In the genomic region with DNA sequence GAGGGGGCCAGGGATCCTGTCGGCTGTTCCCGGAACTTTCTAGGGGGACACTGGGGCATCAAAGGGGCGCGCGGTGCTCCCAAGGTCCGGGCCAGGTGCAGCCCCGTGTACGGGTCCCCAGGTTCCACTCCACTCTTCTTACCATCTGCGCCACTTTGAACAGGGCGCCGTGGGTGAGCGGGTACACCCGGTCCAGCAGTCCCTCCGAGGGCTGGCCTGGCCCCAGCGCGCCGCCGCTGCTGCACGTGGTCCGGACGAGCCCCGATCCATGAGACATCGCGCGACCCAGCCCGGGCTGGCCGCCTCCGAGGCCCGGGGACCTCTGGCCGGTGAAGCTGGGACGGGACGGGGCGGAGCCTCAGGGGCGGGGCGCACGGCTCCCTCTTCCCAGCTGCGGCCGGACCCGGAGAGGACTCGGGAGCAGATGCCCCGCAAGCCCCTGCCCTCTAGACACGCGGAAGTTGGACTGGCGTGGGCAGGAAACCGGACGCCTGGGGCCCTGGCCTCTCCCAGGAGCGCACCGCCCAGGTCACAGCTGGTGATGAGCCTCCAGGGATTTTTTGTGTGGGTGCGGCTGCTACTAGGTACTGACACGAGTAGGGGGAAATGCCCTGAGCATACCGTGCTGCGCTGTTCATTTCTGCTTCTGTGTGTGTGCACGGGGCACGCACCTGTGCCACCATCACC, we compare ENCODE assay signal across 8 mouse cellular contexts. TPM values are rescaled to one million over a fixed set of nuclear protein-coding genes. Genes with fewer than 3 reads are reported as not detected.
DNase-seq lines count a peak whose midpoint lies in the region; ATAC-seq lines count a peak whose summit lies in the region.

A gene (minus strand): TSS at position 331 of the 687 bp plus-strand sequence.

- no peak for DNase-seq in cerebellum, postnatal 4 days (ENCODE audit: low spot score in 2 of 2)
- peak; percentile 12 for DNase-seq in c-Kit-positive CD71-positive TER-119-positive erythroid progenitor cells, embryonic 14.5 days (ENCODE audit: low spot score)
- DNase-seq in gastrocnemius, adult 8-10 months (ENCODE audit: low spot score in 2 of 2), result peak; percentile 53 to 64
- DNase-seq in liver, embryonic 11.5 days (ENCODE audit: low spot score), result peak; percentile 81

- 2% methylated on average over 54 of the region's 54 CpGs for WGBS in hindbrain, embryonic 15.5 days
- under 1% methylated on average over 50 of the region's 54 CpGs for WGBS in liver, embryonic 11.5 days
- WGBS in stomach, embryonic 14.5 days, result under 1% methylated on average over 52 of the region's 54 CpGs

- no peaks in the 10 kb centered on the region for H3K36me3 ChIP-seq in hindbrain, embryonic 15.5 days
- H3K36me3 ChIP-seq in liver, embryonic 11.5 days (ENCODE audit: control insufficient read depth, insufficient read depth, low read length), result no peaks in the 10 kb centered on the region
- H3K36me3 ChIP-seq in stomach, embryonic 14.5 days (ENCODE audit: control insufficient read depth, insufficient read depth, low read length), result no peaks in the 10 kb centered on the region

- peaks cover 22% of the 10 kb centered on the region for H3K4me1 ChIP-seq in hindbrain, embryonic 15.5 days (replicated peaks)
- peaks cover 21% of the 10 kb centered on the region for H3K4me1 ChIP-seq in liver, embryonic 11.5 days (replicated peaks; ENCODE audit: control insufficient read depth, insufficient read depth, low read length)
- peaks cover 13% of the 10 kb centered on the region; the same call in 1 of the 2 replicates for H3K4me1 ChIP-seq in stomach, embryonic 14.5 days (ENCODE audit: control insufficient read depth, insufficient read depth, low read length)

- peak within 1 kb of the TSS; percentile 43 for H3K4me3 ChIP-seq in hindbrain, embryonic 15.5 days
- H3K4me3 ChIP-seq in liver, embryonic 11.5 days (ENCODE audit: low read depth, low read length), result peak within 1 kb of the TSS; percentile 71
- peak within 1 kb of the TSS; percentile 62 for H3K4me3 ChIP-seq in stomach, embryonic 14.5 days (ENCODE audit: low read depth, low read length)

- H3K4me2 ChIP-seq in hindbrain, embryonic 15.5 days, result peak within 1 kb of the TSS; percentile 78
- H3K4me2 ChIP-seq in liver, embryonic 11.5 days, result peak within 1 kb of the TSS; percentile 98
- H3K4me2 ChIP-seq in stomach, embryonic 14.5 days (replicated peaks; ENCODE audit: low read depth, low read length), result peak within 1 kb of the TSS; percentile 89

- peak within 1 kb of the TSS; percentile 36 for H3K9ac ChIP-seq in hindbrain, embryonic 15.5 days
- peak within 1 kb of the TSS; percentile 75 for H3K9ac ChIP-seq in liver, embryonic 11.5 days (ENCODE audit: low read depth, low read length)
- peak within 1 kb of the TSS; percentile 79 for H3K9ac ChIP-seq in stomach, embryonic 14.5 days (replicated peaks; ENCODE audit: low read depth, low read length)

- H3K9me3 ChIP-seq in hindbrain, embryonic 15.5 days, result no peaks in the 10 kb centered on the region
- H3K9me3 ChIP-seq in liver, embryonic 11.5 days (ENCODE audit: control insufficient read depth, low read length), result no peaks in the 10 kb centered on the region
- no peaks in the 10 kb centered on the region for H3K9me3 ChIP-seq in stomach, embryonic 14.5 days (ENCODE audit: control insufficient read depth, low read depth, low read length)

- H3K27me3 ChIP-seq in hindbrain, embryonic 15.5 days, result peaks cover 8% of the 10 kb centered on the region; the same call in 1 of the 2 replicates
- no peaks in the 10 kb centered on the region for H3K27me3 ChIP-seq in liver, embryonic 11.5 days (replicated peaks; ENCODE audit: control insufficient read depth, insufficient read depth, low read length)
- H3K27me3 ChIP-seq in stomach, embryonic 14.5 days (ENCODE audit: control insufficient read depth, insufficient read depth, low read length), result no peaks in the 10 kb centered on the region

- ATAC-seq in cerebellum, adult (ENCODE audit: insufficient number of reproducible peaks, low FRiP score, low TSS enrichment), result peak; percentile 62
- peak; percentile 62; the same call in 1 of the 2 replicates for ATAC-seq in hindbrain, embryonic 15.5 days (ENCODE audit: low FRiP score, low read depth)
- ATAC-seq in liver, embryonic 11.5 days (replicated peaks; ENCODE audit: low FRiP score), result peak; percentile 77
- ATAC-seq in monocyte, adult 5-6 weeks (replicated peaks; ENCODE audit: insufficient number of reproducible peaks, low FRiP score, low TSS enrichment, poor library complexity, severe bottlenecking), result peak; percentile 47
- peak; percentile 83 for ATAC-seq in stomach, embryonic 14.5 days (ENCODE audit: insufficient number of reproducible peaks, insufficient read depth, low FRiP score, low read depth)

- H3K27ac ChIP-seq in hindbrain, embryonic 15.5 days (replicated peaks), result no peak within 1 kb of the TSS
- peak within 1 kb of the TSS; percentile 81 for H3K27ac ChIP-seq in liver, embryonic 11.5 days (ENCODE audit: low read depth, low read length)
- H3K27ac ChIP-seq in stomach, embryonic 14.5 days (ENCODE audit: low read length), result peak within 1 kb of the TSS; percentile 81

RNA-seq across cellular contexts. Expression of the gene that starts here (rescaled TPM):
- total RNA-seq in gastrocnemius, adult 8-10 months (2022), result 1 to 10 TPM; 4.6 to 6.3 (median 5.3) TPM
- polyA plus RNA-seq in hindbrain, embryonic 15.5 days (2015; fragmentation: Nextera tagmentation; extraction: Ambion mirVana), result 11.5 and 16.8 TPM in 2 replicates
- 93.7 and 99.4 TPM in 2 replicates for polyA plus RNA-seq in liver, embryonic 11.5 days (2014; fragmentation: Nextera tagmentation; extraction: Ambion mirVana)
- total RNA-seq in monocyte, adult 5-6 weeks (2017), result 95.2 to 128 TPM (median 119 TPM) in 3 replicates
- 97.4 and 101 TPM in 2 replicates for polyA plus RNA-seq in stomach, embryonic 14.5 days (2014; fragmentation: Nextera tagmentation; extraction: Ambion mirVana)

Comparison
In these comparisons a context has a peak if more than half of its experiments do, and no peak if none do; other contexts are left out.
1. RNA of the gene that starts here (total RNA-seq): 95.2 to 128 TPM in monocyte, adult 5-6 weeks; 4.6 to 6.3 TPM in gastrocnemius, adult 8-10 months; every median in the first group is over 10 times any median in the second.
2. DNase-seq: peak in c-Kit-positive CD71-positive TER-119-positive erythroid progenitor cells, embryonic 14.5 days (single experiment), gastrocnemius, adult 8-10 months (2 of 2) and liver, embryonic 11.5 days (single experiment); none in cerebellum, postnatal 4 days (0 of 2).
3. Peak in every context shown above with its lines, with median percentiles within 50 percentile points of each other: ATAC-seq, H3K4me2 ChIP-seq, H3K4me3 ChIP-seq and H3K9ac ChIP-seq.